Mouse (Mus musculus): ENCODE data around the gene Cdsn.

DNA sequence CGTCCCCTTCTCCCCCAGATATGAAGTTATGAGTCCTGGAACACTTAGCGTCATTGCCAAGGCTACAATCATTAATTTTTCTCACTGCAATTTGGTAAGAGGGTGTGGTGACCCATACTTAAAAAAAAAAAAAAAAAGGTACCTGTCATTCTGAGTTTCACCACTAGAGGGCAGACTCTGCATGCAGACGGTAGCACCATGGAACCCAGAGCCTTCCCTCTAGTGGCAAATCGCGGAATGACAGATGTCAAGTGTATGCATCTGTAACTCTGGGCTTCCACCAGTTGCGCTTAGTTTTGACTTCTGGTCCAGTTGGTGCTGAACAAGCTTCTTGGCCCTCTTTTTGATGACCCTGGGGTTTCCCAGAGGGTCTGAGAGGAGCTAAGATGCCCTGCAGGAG is 26.3 kb downstream of the Cdsn start:
- peak; percentile 100 for TF ChIP-seq CTCF (IDR thresholded peaks at IDR 0.05; ENCODE audit: low read depth)
- no peak for TF ChIP-seq EP300 (IDR thresholded peaks at IDR 0.05; ENCODE audit: low read depth)
